Mouse (Mus musculus): ENCODE data around the gene H2-Q2.
"Not testable (repeated sequence)": the region's sequence is repeated elsewhere in the genome, so short reads cannot be mapped to it uniquely, and the experiment has no call there.

- TF ChIP-seq CTCF, EP300 (IDR thresholded peaks at IDR 0.05; ENCODE audit: low read depth): not testable (repeated sequence)
Observed at GRCm38 (mm10) chr17:35393864-35394800, 52.1 kb downstream of the H2-Q2 start.
